In the genomic region with DNA sequence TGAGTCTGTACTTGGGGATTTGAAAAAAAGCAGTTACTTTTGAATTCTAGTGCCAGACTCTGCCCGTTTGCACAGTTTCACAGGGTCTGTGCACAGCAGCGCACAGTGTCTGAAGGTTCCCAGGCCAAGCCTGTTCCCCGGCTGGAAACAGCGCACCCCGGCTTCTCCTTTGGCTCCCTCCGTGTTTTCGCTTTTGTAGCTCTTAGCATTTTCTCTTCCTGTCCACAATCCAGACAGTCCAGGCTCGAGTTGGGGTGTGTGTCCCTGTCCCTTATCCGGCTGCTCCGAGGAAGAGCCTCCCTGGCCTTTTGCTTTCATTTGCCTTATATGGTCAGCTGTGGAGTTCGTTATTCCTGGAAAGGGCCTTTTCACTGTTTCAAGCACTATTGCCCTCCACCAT, we compare ENCODE assay signal across 8 mouse cellular contexts.
DNase-seq lines count a peak whose midpoint lies in the region; ATAC-seq lines count a peak whose summit lies in the region.

No protein-coding gene starts in this region.

- ATAC-seq in kidney, embryonic 16.5 days (ENCODE audit: low FRiP score, low TSS enrichment): peak; percentile 74

- no peaks in the 10 kb centered on the region for H3K9me3 ChIP-seq in kidney, embryonic 16.5 days (ENCODE audit: low read length)

- H3K27me3 ChIP-seq in kidney, embryonic 16.5 days (ENCODE audit: insufficient read depth, low read length): no peaks in the 10 kb centered on the region

- peak; percentile 36 for DNase-seq in urinary bladder, adult 2 months (ENCODE audit: low spot score)
- DNase-seq in urinary bladder, postnatal 10 days (ENCODE audit: low spot score): no peak
- DNase-seq in heart, adult 18-20 months: peak; percentile 79 to 87
- DNase-seq in lung, postnatal 10 days: peak; percentile 75
- DNase-seq in yolk sac, embryonic 10.5 days (ENCODE audit: low spot score): peak; percentile 21
- DNase-seq in right cerebral cortex, postnatal 25 days: no peak
- DNase-seq in right cerebral cortex, postnatal 4 days: no peak

- no peaks in the 10 kb centered on the region for H3K36me3 ChIP-seq in kidney, embryonic 16.5 days (ENCODE audit: insufficient read depth, low read length)

- H3K4me1 ChIP-seq in kidney, embryonic 16.5 days (ENCODE audit: insufficient read depth, low read length): peaks cover 27% of the 10 kb centered on the region

- peak overlapping the region; percentile 68 for H3K27ac ChIP-seq in kidney, embryonic 16.5 days (ENCODE audit: low read length)

- no peak overlapping the region for H3K4me3 ChIP-seq in kidney, embryonic 16.5 days (ENCODE audit: low read length)

- peak overlapping the region; percentile 51 for H3K9ac ChIP-seq in kidney, embryonic 16.5 days (replicated peaks; ENCODE audit: low read length)

- peak overlapping the region; percentile 35 for H3K4me2 ChIP-seq in kidney, embryonic 16.5 days (replicated peaks; ENCODE audit: low read depth, low read length)

- WGBS in kidney, embryonic 16.5 days: 36% methylated on average over 11 of the region's 11 CpGs

Comparison
In these comparisons a context has a peak if more than half of its experiments do, and no peak if none do; other contexts are left out.
1. DNase-seq: peak in urinary bladder, adult 2 months (single experiment), heart, adult 18-20 months (2 of 2), lung, postnatal 10 days (single experiment) and yolk sac, embryonic 10.5 days (single experiment); none in urinary bladder, postnatal 10 days (single experiment), right cerebral cortex, postnatal 25 days (single experiment) and right cerebral cortex, postnatal 4 days (single experiment).